Mouse (Mus musculus): ENCODE measurements around the gene Apool.
"Not testable (repeated sequence)": the region's sequence is repeated elsewhere in the genome, so short reads cannot be mapped to it uniquely, and the experiment has no call there.

- TF ChIP-seq POLR2A, CTCF (IDR thresholded peaks at IDR 0.05; ENCODE audit: extremely low read depth, insufficient read depth, low read length): not testable (repeated sequence)
Measured at GRCm38 (mm10) chrX:112370577-112371410, 59.7 kb downstream of the Apool start.
